Mouse (Mus musculus): ENCODE results near the gene Il20.

GRCm38 (mm10) chr1:130911401-130912010 is at the start of gene Il20:
- TF ChIP-seq CTCF (IDR thresholded peaks at IDR 0.05; ENCODE audit: low read depth) (no peak), EP300 (IDR thresholded peaks at IDR 0.05; ENCODE audit: low read depth) (no peak)

All from liver, embryonic 14.5 days (tissue).